Mouse (Mus musculus) layer of hippocampus, postnatal 14 days (tissue): ENCODE data around the gene Auts2. TPM values are rescaled to one million over a fixed set of nuclear protein-coding genes. Genes with fewer than 3 reads are reported as not detected.

ENCODE experiments used
- DNase-seq, 2 experiments: peaks; one replicate each; pipeline ENCODE4 v3.0.0; 2021 to 2022; ENCODE audit warnings: low spot score in 2 of 2, mixed read lengths in 1 of 2
- total RNA-seq, 2 experiments: library from RNA; stranded (reverse); gene quantifications; 2 replicates each; pipeline ENCODE4 v1.2.3; 2021

The Auts2 gene
- total RNA-seq, 2 experiments from 2014 or later: 134 to 151 TPM

GRCm38 (mm10) chr5:131496517-131497216 lies 1046.5 kb downstream of the Auts2 start:
- no peak for DNase-seq

GRCm38 (mm10) chr5:131494564-131494963 lies 1048.6 kb downstream of the Auts2 start:
- no peak for DNase-seq

DNA sequence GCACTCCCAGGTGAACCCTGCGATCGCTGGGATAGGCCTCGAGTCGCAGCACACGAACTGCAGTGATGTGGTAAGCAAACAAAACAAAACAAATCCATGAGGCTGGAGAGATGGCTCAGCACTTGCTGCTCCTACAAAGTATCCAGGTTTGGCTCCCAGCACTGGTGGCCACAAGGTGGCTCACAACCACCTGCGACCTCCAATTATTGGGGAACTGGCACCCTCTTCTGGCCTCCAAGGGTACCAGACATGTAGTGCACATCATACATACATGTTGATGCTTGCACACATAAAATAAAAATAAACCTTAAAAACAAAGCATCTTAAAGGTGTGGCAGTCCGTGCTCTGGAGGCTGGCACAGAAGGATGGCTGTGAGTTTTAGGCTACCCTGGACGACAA lies 1050.6 kb downstream of the Auts2 start:
- DNase-seq: no peak

DNA sequence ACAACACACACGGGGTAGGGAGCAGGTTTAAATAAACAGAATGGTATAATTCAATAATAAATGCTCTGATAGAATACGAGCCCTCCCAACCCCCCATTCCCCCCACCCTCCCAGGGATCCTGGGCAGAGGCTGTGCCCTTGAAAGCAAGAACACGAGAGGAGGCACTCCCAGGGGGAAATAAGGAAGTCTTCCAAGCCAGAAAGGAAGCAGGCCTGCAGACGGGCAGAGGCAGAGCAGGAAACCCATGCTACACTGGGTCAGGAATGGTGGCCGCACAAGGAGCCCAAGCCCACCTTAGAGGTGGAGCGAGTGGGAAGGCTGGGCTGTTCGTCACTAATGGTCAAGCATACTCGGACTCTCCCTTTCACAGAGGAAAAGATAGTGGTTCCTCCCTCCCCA lies 1051.3 kb downstream of the Auts2 start:
- no peak for DNase-seq

DNA sequence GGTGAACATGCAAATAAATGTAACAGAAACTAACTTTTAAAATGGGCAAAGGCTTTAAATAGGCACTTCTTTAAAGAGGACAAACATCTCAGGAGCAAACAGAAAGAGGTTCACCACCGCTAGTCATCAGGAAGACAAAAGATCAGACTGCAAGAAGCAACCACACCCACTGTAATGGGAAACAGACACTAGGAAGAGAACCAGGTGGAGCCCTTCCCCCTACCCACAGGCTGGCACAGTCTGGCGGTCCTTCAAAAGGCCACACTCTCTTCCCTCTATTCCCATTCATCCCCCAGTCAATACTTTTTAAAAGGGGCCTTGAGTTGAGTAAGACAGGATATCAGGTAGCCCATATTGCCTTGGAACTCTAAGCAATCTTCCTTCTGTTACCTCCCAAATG lies 1052.3 kb downstream of the Auts2 start:
- no peak for DNase-seq

DNA sequence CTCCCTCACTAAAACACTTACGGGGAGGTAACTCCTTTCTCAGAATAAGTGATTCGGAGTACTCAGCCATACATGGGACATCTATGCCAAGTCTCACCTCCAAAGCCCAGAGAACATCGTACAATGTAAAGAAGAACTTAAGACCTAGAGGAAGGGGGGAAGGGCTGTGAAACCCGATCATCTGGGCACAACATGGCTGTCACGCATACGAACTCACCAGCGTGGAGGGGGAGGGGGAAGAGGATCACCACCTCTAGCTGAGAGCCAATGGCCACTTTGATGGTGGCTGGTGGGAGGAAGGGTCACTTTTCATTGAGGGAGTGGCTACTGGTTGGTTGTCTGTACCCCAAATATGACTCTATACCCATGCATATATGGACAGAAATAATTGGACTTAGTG lies 1053.3 kb downstream of the Auts2 start:
- DNase-seq: no peak

GRCm38 (mm10) chr5:131486527-131486926 lies 1056.6 kb downstream of the Auts2 start:
- no peak for DNase-seq

GRCm38 (mm10) chr5:131475278-131475677 lies 1067.9 kb downstream of the Auts2 start:
- DNase-seq: no peak

- no peak for DNase-seq
These were observed 1074.5 kb downstream of the Auts2 start for GRCm38 (mm10) chr5:131468609-131469008.

GRCm38 (mm10) chr5:131466131-131466530 lies 1077.0 kb downstream of the Auts2 start:
- DNase-seq: no peak

GRCm38 (mm10) chr5:131463402-131463801 lies 1079.7 kb downstream of the Auts2 start:
- no peak for DNase-seq

GRCm38 (mm10) chr5:131459951-131460350 lies 1083.2 kb downstream of the Auts2 start:
- DNase-seq: no peak

DNA sequence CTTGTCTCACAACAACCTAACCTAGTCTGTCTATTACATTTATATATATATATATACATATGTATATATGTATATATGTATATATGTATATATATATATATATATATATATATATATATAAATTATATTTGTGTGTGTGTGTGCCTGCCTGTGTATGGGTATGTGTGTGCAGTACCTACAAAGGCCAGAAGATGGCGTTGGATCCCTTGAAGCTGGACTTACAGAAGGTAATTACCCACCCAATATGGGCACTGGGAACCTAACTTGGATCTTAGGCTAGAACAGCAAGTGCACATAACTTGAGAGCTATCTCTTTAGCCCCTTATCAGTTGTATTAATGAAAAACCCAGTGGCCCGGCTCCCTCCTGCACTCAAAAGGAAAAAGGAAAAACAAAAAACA lies 1083.6 kb downstream of the Auts2 start:
- DNase-seq: no peak

GRCm38 (mm10) chr5:131458700-131459099 lies 1084.4 kb downstream of the Auts2 start:
- DNase-seq: no peak

DNA sequence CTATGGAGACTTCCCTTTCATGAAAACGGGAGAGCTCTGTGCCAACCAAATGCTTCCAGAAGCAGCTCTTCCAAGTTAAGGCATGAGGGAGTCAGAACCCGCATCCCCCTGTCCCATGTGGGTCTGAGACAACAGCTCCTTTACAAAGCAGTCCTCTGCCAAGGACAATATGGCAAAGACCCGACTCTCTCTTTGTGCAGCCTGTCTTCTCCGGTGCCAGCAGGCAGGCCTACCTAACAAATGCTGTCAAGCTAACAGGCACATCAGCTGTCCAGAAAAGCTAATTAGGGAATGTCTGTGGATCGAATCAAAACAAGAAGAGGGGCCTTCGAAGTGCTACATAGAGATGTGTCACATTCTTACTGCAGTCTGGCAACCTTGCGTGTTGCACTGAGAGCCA lies 1085.1 kb downstream of the Auts2 start:
- peak; percentile 76 to 93 for DNase-seq

DNA sequence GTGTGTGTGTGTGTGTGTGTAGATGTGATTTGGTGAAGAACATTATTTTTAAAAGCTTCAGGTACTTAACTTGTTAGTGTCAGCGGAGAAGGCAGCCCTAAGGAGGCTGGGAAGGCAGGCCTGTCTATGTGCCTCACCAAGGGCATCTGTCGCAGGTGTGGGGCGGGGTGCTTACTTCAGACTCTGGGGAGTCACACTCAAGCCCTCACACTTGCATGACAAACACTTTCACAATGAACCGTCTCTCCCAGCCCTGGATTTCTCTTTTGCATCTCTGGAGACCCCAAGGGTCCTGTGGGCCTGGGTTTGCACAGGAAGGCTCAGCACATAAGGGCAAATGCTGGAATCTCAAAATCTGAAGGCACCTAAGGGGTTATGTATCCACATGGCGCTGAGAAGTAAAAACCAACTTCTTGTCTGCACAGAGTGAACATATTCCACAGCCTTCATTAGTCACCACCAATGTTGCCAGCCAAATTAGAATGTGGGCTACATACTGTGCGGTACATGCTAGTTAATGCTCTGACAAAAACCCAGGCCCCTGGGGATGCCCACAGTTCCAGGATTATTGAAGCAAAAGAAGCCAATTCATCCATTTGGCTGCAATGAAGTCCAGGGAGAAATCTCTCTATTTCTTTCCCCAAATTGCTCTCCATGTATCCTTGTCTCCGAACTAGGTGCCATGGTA lies 1093.8 kb downstream of the Auts2 start:
- DNase-seq: no peak

GRCm38 (mm10) chr5:131435239-131435876 lies 1107.8 kb downstream of the Auts2 start:
- DNase-seq: no peak

- no peak for DNase-seq
These were observed 1109.9 kb downstream of the Auts2 start for GRCm38 (mm10) chr5:131433291-131433690.

DNA sequence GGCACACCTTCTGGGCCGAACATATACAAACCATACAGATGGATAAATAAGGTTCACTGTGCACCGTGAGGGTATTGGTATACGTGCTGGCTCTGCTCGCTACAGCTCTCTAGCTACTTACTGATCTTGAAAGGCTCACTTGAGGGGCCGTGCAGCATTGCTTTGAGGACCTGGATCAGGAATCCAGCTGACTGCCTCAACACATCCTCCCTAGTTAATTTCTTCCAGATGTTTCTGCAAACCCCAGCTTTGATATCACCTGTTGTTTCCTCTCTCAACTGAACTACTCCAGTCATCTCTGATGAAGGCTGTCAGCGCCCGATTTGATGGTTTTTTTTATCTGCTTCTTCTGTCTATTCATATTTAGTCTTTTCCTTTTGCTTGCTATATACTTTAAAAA lies 1111.2 kb downstream of the Auts2 start:
- no peak for DNase-seq

GRCm38 (mm10) chr5:131430109-131430508 lies 1113.0 kb downstream of the Auts2 start:
- DNase-seq: peak; percentile 54 to 78

DNA sequence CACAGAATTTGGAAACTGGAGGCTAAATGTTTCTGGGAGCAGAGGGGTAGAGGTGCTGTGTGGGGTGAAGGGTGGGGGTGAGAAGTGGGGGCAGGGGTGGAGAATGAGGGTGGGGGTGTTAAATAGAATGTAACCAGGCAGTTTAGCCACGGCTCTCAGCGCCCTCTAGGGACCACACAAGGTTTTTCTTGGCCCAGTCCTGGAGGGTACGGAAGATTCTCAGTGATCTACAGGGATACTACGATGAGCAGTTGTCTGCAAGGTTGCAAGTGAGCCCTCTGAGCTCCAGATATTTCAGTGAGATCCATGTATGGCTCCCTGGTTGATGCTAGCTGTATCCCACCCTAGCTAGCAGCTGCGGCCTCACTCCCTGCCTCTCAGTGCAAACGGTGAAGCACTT lies 1113.6 kb downstream of the Auts2 start:
- DNase-seq: no peak

DNA sequence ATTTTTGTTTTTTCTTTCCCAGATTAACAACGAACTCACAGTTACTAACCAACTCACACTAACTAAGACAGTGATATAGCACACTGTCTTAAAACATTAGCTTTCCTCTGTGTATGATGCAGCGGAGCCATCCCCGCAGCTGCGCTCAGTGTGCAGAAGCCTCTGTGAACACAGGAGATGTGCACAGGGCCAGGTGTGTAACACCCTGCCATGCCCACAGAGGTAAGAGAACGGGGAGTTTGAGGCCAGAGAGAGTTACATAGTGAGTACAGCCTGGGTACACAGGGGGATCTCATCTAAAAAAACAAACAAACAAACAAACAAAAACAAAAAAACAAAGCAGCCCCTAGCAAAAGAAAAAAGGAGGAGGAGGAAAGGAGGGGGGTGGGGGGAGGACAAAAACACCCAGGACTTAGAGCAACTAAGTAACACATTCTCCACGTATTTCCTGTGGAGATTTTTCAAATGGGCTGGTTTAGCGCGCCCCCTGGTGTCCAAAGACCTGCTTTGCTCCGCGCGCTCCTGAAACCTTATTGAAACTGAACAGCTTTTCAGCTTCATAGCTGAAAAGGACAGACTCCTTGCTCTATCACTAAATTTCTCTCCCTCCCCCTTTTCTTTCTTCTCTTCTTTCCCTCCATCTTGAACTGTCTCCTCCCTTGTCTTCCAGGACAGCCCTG lies 1115.3 kb downstream of the Auts2 start:
- peak; percentile 80 to 87 for DNase-seq
